Mouse (Mus musculus) intestine, postnatal 0 days (tissue): ENCODE measurements at regions not wholly inside any gene's neighbourhood (a gene's known extent, or its start where the extent isn't known, plus 50 kb on each side); places are given as distances from the start of the nearest gene placed in this dataset.

Source experiments
- ATAC-seq: fragments of 200-750 bp; cut with Nextera tagmentation; 2 replicates; pipeline ENCODE4 v1.8.0; 2017; ENCODE audit warnings: mild to moderate bottlenecking, moderate TSS enrichment, moderate library complexity
- H3K27ac ChIP-seq: fragments of 300-500 bp; sonication (generic); 2 replicates; pipeline ENCODE4 v1.5.1; 2014; ENCODE audit warnings: mild to moderate bottlenecking, low read depth, low read length, moderate library complexity
- H3K27me3 ChIP-seq: fragments of 300-500 bp; sonication (generic); replicated peaks from 2 replicates; pipeline ENCODE4 v1.6.1; 2014; ENCODE audit warnings: low read length, mixed read lengths; ENCODE audit not compliant: control insufficient read depth, insufficient read depth
- H3K36me3 ChIP-seq: fragments of 300-500 bp; sonication (generic); 2 replicates; pipeline ENCODE4 v1.6.1; 2014; ENCODE audit warnings: mild to moderate bottlenecking, moderate library complexity; ENCODE audit not compliant: control insufficient read depth, insufficient read depth
- H3K4me1 ChIP-seq: fragments of 300-500 bp; sonication (generic); replicated peaks from 2 replicates; pipeline ENCODE4 v1.6.1; 2014; ENCODE audit warnings: antibody characterized with exemption, low read length, mixed read lengths; ENCODE audit not compliant: control insufficient read depth, insufficient read depth
- H3K4me2 ChIP-seq: fragments of 300-500 bp; sonication (generic); replicated peaks from 2 replicates; pipeline ENCODE4 v1.6.1; 2014; ENCODE audit warnings: low read depth, mild to moderate bottlenecking, moderate library complexity
- H3K4me3 ChIP-seq: fragments of 300-500 bp; sonication (generic); 2 replicates; pipeline ENCODE4 v1.5.1; 2014; ENCODE audit warnings: low read depth, low read length
- H3K9ac ChIP-seq: fragments of 300-500 bp; sonication (generic); 2 replicates; pipeline ENCODE4 v1.6.1; 2014; ENCODE audit warnings: mild to moderate bottlenecking, low read depth, low read length
- H3K9me3 ChIP-seq: fragments of 300-500 bp; sonication (generic); 2 replicates; pipeline ENCODE4 v1.6.1; 2016; ENCODE audit warnings: mixed run types; ENCODE audit not compliant: control insufficient read depth
- CTCF ChIP-seq: sonication (generic); IDR thresholded peaks from 2 replicates; pipeline ENCODE4 v1.5.1; 2016; ENCODE audit warnings: low read depth, mild to moderate bottlenecking, control low read depth, antibody characterized with exemption, moderate library complexity
- WGBS: fragments of 180-500 bp; shearing (Covaris S2); extraction: QIAGEN DNeasy Blood & Tissue Kit; methylation state at CpG from one replicate; pipeline ENCODE4 v1.1.7; 2014; 5-methylcytosine and 5-hydroxymethylcytosine counted together

GRCm38 (mm10) chr12:29232492-29233447, 295.4 kb upstream of the Myt1l start:
- H3K9me3 ChIP-seq = no peaks in the 10 kb centered on the region
- no peaks in the 10 kb centered on the region for H3K4me1 ChIP-seq
- no peak overlapping the region for H3K4me2 ChIP-seq
- no peaks in the 10 kb centered on the region for H3K36me3 ChIP-seq
- no peak for ATAC-seq
- no peak overlapping the region for H3K9ac ChIP-seq
- no peak overlapping the region for H3K27ac ChIP-seq
- 41% methylated on average over 16 of the region's 16 CpGs for WGBS
- no peak overlapping the region for H3K4me3 ChIP-seq
- no peak for TF ChIP-seq CTCF
- H3K27me3 ChIP-seq = no peaks in the 10 kb centered on the region

- no peak for ATAC-seq
Measured at GRCm38 (mm10) chr12:29236496-29236895, 291.7 kb upstream of the Myt1l start.

GRCm38 (mm10) chr12:29237516-29237915, 290.7 kb upstream of the Myt1l start:
- Histone ChIP-seq H3K4me1 (no peaks in the 10 kb centered on the region), H3K27me3 (no peaks in the 10 kb centered on the region), H3K27ac (no peak overlapping the region), H3K9me3 (no peaks in the 10 kb centered on the region), H3K9ac (no peak overlapping the region), H3K36me3 (no peaks in the 10 kb centered on the region), H3K4me3 (no peak overlapping the region), H3K4me2 (no peak overlapping the region)
- WGBS = 46% methylated on average over 5 of the region's 5 CpGs
- ATAC-seq = no peak
- no peak for TF ChIP-seq CTCF

More at GRCm38 (mm10) chr12:29236496-29236895, 291.7 kb upstream of the Myt1l start:
- no peak for TF ChIP-seq CTCF
- Histone ChIP-seq H3K27me3 (no peaks in the 10 kb centered on the region), H3K4me3 (no peak overlapping the region), H3K4me2 (no peak overlapping the region), H3K36me3 (no peaks in the 10 kb centered on the region), H3K9ac (no peak overlapping the region), H3K4me1 (no peaks in the 10 kb centered on the region), H3K9me3 (no peaks in the 10 kb centered on the region), H3K27ac (no peak overlapping the region)
- WGBS = 86% methylated on average over 2 of the region's 2 CpGs

GRCm38 (mm10) chr12:29239482-29239881, 288.7 kb upstream of the Myt1l start:
- no peaks in the 10 kb centered on the region for H3K27me3 ChIP-seq
- H3K4me1 ChIP-seq = no peaks in the 10 kb centered on the region
- H3K4me2 ChIP-seq = no peak overlapping the region
- no peak overlapping the region for H3K4me3 ChIP-seq
- WGBS = 52% methylated on average over 3 of the region's 3 CpGs
- H3K36me3 ChIP-seq = no peaks in the 10 kb centered on the region
- no peak overlapping the region for H3K9ac ChIP-seq
- H3K27ac ChIP-seq = no peak overlapping the region
- TF ChIP-seq CTCF = no peak
- no peak for ATAC-seq
- no peaks in the 10 kb centered on the region for H3K9me3 ChIP-seq

- H3K4me3 ChIP-seq = no peak overlapping the region
- H3K4me1 ChIP-seq = no peaks in the 10 kb centered on the region
- H3K36me3 ChIP-seq = no peaks in the 10 kb centered on the region
- TF ChIP-seq CTCF = no peak
- ATAC-seq = no peak
- no peak overlapping the region for H3K4me2 ChIP-seq
- no peaks in the 10 kb centered on the region for H3K27me3 ChIP-seq
- no peak overlapping the region for H3K9ac ChIP-seq
- WGBS = 12% methylated on average over 5 of the region's 5 CpGs
- no peak overlapping the region for H3K27ac ChIP-seq
- H3K9me3 ChIP-seq = no peaks in the 10 kb centered on the region
Measured at GRCm38 (mm10) chr12:29239975-29240374, 288.2 kb upstream of the Myt1l start.

GRCm38 (mm10) chr12:29243087-29243486, 285.1 kb upstream of the Myt1l start:
- no peaks in the 10 kb centered on the region for H3K4me1 ChIP-seq
- no peak for TF ChIP-seq CTCF
- no peaks in the 10 kb centered on the region for H3K9me3 ChIP-seq
- H3K27ac ChIP-seq = no peak overlapping the region
- no peaks in the 10 kb centered on the region for H3K27me3 ChIP-seq
- WGBS = 76% methylated on average over 5 of the region's 5 CpGs
- H3K9ac ChIP-seq = no peak overlapping the region
- H3K4me2 ChIP-seq = no peak overlapping the region
- no peak overlapping the region for H3K4me3 ChIP-seq
- no peaks in the 10 kb centered on the region for H3K36me3 ChIP-seq
- ATAC-seq = no peak
